Mouse (Mus musculus) brain, embryonic 14.5 days (tissue): ENCODE results near the gene Fcgr1.

ENCODE experiments used
- CTCF ChIP-seq: fragments of 200-500 bp; IDR thresholded peaks from 2 replicates; pipeline ENCODE4 v1.5.1; 2012; ENCODE audit warnings: inconsistent platforms, mild to moderate bottlenecking, moderate library complexity, borderline replicate concordance; ENCODE audit not compliant: insufficient read depth, insufficient read length; ENCODE audit errors: extremely low read depth
- POLR2A ChIP-seq: fragments of 200-500 bp; IDR thresholded peaks from 2 replicates; pipeline ENCODE4 v1.6.1; 2012; ENCODE audit warnings: mild to moderate bottlenecking, inconsistent platforms, borderline replicate concordance; ENCODE audit not compliant: poor library complexity, insufficient read depth, insufficient read length, severe bottlenecking; ENCODE audit errors: extremely low read depth

DNA sequence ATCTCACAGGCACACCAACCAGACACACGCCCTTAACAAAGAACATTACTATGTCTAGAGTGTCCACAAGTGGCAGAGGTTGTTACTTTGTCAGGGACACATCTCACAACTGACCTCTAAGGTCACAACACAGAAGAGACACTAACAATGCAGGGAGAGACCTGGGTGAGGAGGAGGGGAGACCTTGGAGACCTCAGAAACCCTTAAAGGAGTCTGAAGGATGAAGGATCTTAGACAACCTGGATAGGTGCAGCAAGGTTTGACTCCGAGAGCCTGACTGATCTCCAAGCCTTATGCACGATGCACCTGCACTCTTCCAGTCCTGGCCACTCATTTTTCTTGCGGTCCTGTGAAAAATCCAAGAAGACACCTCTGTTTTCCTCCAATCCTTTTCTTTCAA is 36.4 kb upstream of the Fcgr1 start:
- TF ChIP-seq POLR2A = no peak
- no peak for TF ChIP-seq CTCF
